8 mouse cellular contexts compared by ENCODE assay signal in genomic region chr16:93785805-93786204, GRCm38 (mm10). TPM values are rescaled to one million over a fixed set of nuclear protein-coding genes. Genes with fewer than 3 reads are reported as not detected.
A peak's percentile ranks its signal among the peaks of the same experiment; 100 is the strongest.
DNase-seq lines count a peak whose midpoint lies in the region; ATAC-seq and TF ChIP-seq lines count a peak whose summit lies in the region.

No protein-coding gene starts in this region.

- H3K27me3 ChIP-seq in heart, embryonic 14.5 days (ENCODE audit: control insufficient read depth, insufficient read depth, low read length) = no peaks in the 10 kb centered on the region
- H3K27me3 ChIP-seq in kidney, embryonic 16.5 days (ENCODE audit: insufficient read depth, low read length) = no peaks in the 10 kb centered on the region
- no peaks in the 10 kb centered on the region for H3K27me3 ChIP-seq in liver, postnatal 0 days (ENCODE audit: insufficient read depth, low read length)
- no peaks in the 10 kb centered on the region for H3K27me3 ChIP-seq in neural tube, embryonic 15.5 days (replicated peaks)

- no peak overlapping the region for H3K27ac ChIP-seq in heart, embryonic 14.5 days (replicated peaks in 1 of 2; ENCODE audit: control insufficient read depth in 1 of 2, insufficient read depth in 1 of 2, low read depth in 2 of 2, low read length in 2 of 2)
- no peak overlapping the region for H3K27ac ChIP-seq in kidney, embryonic 16.5 days (ENCODE audit: low read length)
- no peak overlapping the region for H3K27ac ChIP-seq in liver, postnatal 0 days (ENCODE audit: low read depth)
- no peak overlapping the region for H3K27ac ChIP-seq in neural tube, embryonic 15.5 days (replicated peaks)

- TF ChIP-seq EP300 in liver, postnatal 0 days (IDR thresholded peaks at IDR 0.05; ENCODE audit: low read depth) = no peak

- 4% methylated on average over 9 of the region's 9 CpGs for WGBS in heart, embryonic 14.5 days
- 5% methylated on average over 9 of the region's 9 CpGs for WGBS in kidney, embryonic 16.5 days
- 33% methylated on average over 9 of the region's 9 CpGs for WGBS in liver, postnatal 0 days (ENCODE audit: insufficient replicate concordance)
- WGBS in neural tube, embryonic 15.5 days = 9% methylated on average over 9 of the region's 9 CpGs

- no peaks in the 10 kb centered on the region for H3K4me1 ChIP-seq in heart, embryonic 14.5 days (ENCODE audit: control insufficient read depth in 2 of 2, insufficient read depth in 2 of 2, low read length in 2 of 2)
- H3K4me1 ChIP-seq in kidney, embryonic 16.5 days (ENCODE audit: insufficient read depth, low read length) = peaks cover 11% of the 10 kb centered on the region
- peaks cover 11% of the 10 kb centered on the region for H3K4me1 ChIP-seq in liver, postnatal 0 days (ENCODE audit: insufficient read depth)
- H3K4me1 ChIP-seq in neural tube, embryonic 15.5 days = no peaks in the 10 kb centered on the region

- DNase-seq in R1 (ENCODE audit: low read depth, low spot score) = peak; percentile 85
- DNase-seq in embryo, embryonic 11 days = peak; percentile 91
- DNase-seq in liver, postnatal 0 days = peak; percentile 75
- DNase-seq in Muller cell, postnatal 12 days (ENCODE audit: inconsistent ontology term) = no peak

- TF ChIP-seq CTCF in liver, postnatal 0 days (IDR thresholded peaks at IDR 0.05; ENCODE audit: low read depth) = peak; percentile 92

- 0 out of 2 replicates have a peak, but pooled peaks cover 2% of the 10 kb centered on the region for H3K36me3 ChIP-seq in heart, embryonic 14.5 days (ENCODE audit: control insufficient read depth, insufficient read depth, low read length)
- peaks cover 10% of the 10 kb centered on the region for H3K36me3 ChIP-seq in kidney, embryonic 16.5 days (ENCODE audit: insufficient read depth, low read length)
- peaks cover 19% of the 10 kb centered on the region for H3K36me3 ChIP-seq in liver, postnatal 0 days (replicated peaks; ENCODE audit: insufficient read depth, low read length)
- peaks cover 32% of the 10 kb centered on the region for H3K36me3 ChIP-seq in neural tube, embryonic 15.5 days

- peaks cover 4% of the 10 kb centered on the region; the same call in 1 of the 2 replicates for H3K9me3 ChIP-seq in heart, embryonic 14.5 days (ENCODE audit: control insufficient read depth, low read length)
- H3K9me3 ChIP-seq in kidney, embryonic 16.5 days (ENCODE audit: low read length) = peaks cover 5% of the 10 kb centered on the region; the same call in 1 of the 2 replicates
- peaks cover 6% of the 10 kb centered on the region; the same call in 1 of the 2 replicates for H3K9me3 ChIP-seq in liver, postnatal 0 days (ENCODE audit: low read length)
- H3K9me3 ChIP-seq in neural tube, embryonic 15.5 days (replicated peaks) = no peaks in the 10 kb centered on the region

- H3K4me2 ChIP-seq in heart, embryonic 14.5 days (ENCODE audit: low read length) = no peak overlapping the region
- no peak overlapping the region for H3K4me2 ChIP-seq in kidney, embryonic 16.5 days (replicated peaks; ENCODE audit: low read depth, low read length)
- H3K4me2 ChIP-seq in liver, postnatal 0 days (ENCODE audit: low read depth, low read length) = no peak overlapping the region
- no peak overlapping the region for H3K4me2 ChIP-seq in neural tube, embryonic 15.5 days

- peak; percentile 60 for ATAC-seq in CD4-positive, CD25-positive, alpha-beta regulatory T cell, adult 4 months
- peak; percentile 72; the same call in 1 of the 2 replicates for ATAC-seq in heart, embryonic 14.5 days (ENCODE audit: insufficient number of reproducible peaks, insufficient read depth, low FRiP score, low read depth)
- ATAC-seq in kidney, embryonic 16.5 days (ENCODE audit: low FRiP score, low TSS enrichment) = peak; percentile 86
- peak; percentile 68; the same call in 1 of the 2 replicates for ATAC-seq in liver, postnatal 0 days
- peak; percentile 69 for ATAC-seq in neural tube, embryonic 15.5 days (ENCODE audit: low FRiP score)

- H3K4me3 ChIP-seq in heart, embryonic 14.5 days (ENCODE audit: control insufficient read depth in 1 of 2, insufficient read depth in 1 of 2, low read depth in 1 of 2, low read length in 2 of 2) = no peak overlapping the region
- H3K4me3 ChIP-seq in kidney, embryonic 16.5 days (ENCODE audit: low read length) = no peak overlapping the region
- H3K4me3 ChIP-seq in liver, postnatal 0 days (ENCODE audit: low read depth, low read length) = no peak overlapping the region
- no peak overlapping the region for H3K4me3 ChIP-seq in neural tube, embryonic 15.5 days (replicated peaks)

- no peak overlapping the region for H3K9ac ChIP-seq in heart, embryonic 14.5 days (ENCODE audit: low read length)
- H3K9ac ChIP-seq in kidney, embryonic 16.5 days (replicated peaks; ENCODE audit: low read length) = no peak overlapping the region
- no peak overlapping the region for H3K9ac ChIP-seq in liver, postnatal 0 days (replicated peaks)
- no peak overlapping the region for H3K9ac ChIP-seq in neural tube, embryonic 15.5 days (replicated peaks)

RNA-seq across cellular contexts. Expression of gene Morc3, which starts 46.1 kb away (rescaled TPM):
- polyA plus RNA-seq in CD4-positive, CD25-positive, alpha-beta regulatory T cell, adult 4 months (2017; shearing (Covaris generic)) = 100 to 1,000 TPM in 1 of 2 experiments, 10 to 100 TPM in 1; 90.1 to 129 TPM
- polyA plus RNA-seq in heart, embryonic 14.5 days (2014; fragmentation: Nextera tagmentation; extraction: Ambion mirVana) = 23.8 and 27.2 TPM in 2 replicates
- 33.1 and 33.3 TPM in 2 replicates for polyA plus RNA-seq in kidney, embryonic 16.5 days (2015; fragmentation: Nextera tagmentation; extraction: Ambion mirVana)
- 11.7 and 12.3 TPM in 2 replicates for polyA plus RNA-seq in liver, postnatal 0 days (2015; fragmentation: Nextera tagmentation; extraction: Ambion mirVana)
- polyA plus RNA-seq in neural tube, embryonic 15.5 days (2015; fragmentation: Nextera tagmentation; extraction: Ambion mirVana) = 31.9 and 32.1 TPM in 2 replicates
